Comparison of ENCODE assay signal across 16 mouse cellular contexts in the genomic region with DNA sequence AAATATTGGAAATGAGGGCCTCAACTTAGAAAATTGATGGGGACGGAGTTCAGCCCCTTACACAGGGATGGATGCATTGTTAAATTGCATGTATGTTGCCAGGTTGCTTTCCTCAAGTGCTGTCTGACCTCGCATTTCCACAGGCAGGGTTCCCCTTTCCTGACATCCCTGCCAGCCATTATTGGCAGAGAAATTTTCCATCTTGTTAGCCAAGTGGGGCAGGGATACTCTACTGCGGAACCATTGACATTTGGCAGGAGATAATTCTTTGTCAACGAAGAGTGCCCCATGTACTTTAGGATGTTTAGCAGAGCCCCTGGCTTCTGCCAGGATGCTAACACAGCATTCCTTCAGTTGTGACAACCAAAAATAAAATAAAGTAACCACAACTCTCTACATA.
A peak's percentile ranks its signal among the peaks of the same experiment; 100 is the strongest.
DNase-seq lines count a peak whose midpoint lies in the region; ATAC-seq and TF ChIP-seq lines count a peak whose summit lies in the region.
"Had no signal": no experiment of that assay in that cellular context is flagged by ENCODE, and none has a peak within 500 bp of the region (broad histone marks: within the 10 kb centered on the region; RNA-seq: fewer than 3 reads in every experiment).

No protein-coding gene starts in this region.

- H3K9ac ChIP-seq in hindbrain, postnatal 0 days (replicated peaks; ENCODE audit: low read length), result no peak overlapping the region
- no peak overlapping the region for H3K9ac ChIP-seq in hindbrain, embryonic 16.5 days (ENCODE audit: low read depth, low read length)
- H3K9ac ChIP-seq: forebrain, embryonic 15.5 days; limb, embryonic 15.5 days; lung, embryonic 15.5 days; midbrain, embryonic 12.5 days had no signal

- H3K9me3 ChIP-seq in hindbrain, postnatal 0 days (ENCODE audit: low read length), result no peaks in the 10 kb centered on the region
- no peaks in the 10 kb centered on the region for H3K9me3 ChIP-seq in hindbrain, embryonic 16.5 days (ENCODE audit: control insufficient read depth, low read length)
- H3K9me3 ChIP-seq: forebrain, embryonic 15.5 days; limb, embryonic 15.5 days; lung, embryonic 15.5 days; midbrain, embryonic 12.5 days had no signal

- DNase-seq in cerebellum, postnatal 10 days, result peak; percentile 83 to 84
- no peak for DNase-seq in cerebellum, adult 9-11 months
- DNase-seq in hindbrain, postnatal 0 days (ENCODE audit: low spot score), result peak; percentile 35
- peak; percentile 78 for DNase-seq in adipocyte (ENCODE audit: low spot score)
- peak; percentile 88 to 90 for DNase-seq in heart, postnatal 10 days
- DNase-seq in right cerebral cortex, postnatal 25 days, result no peak
- DNase-seq in layer of hippocampus, postnatal 10 days (ENCODE audit: low spot score in 2 of 2), result no peak
- DNase-seq: B cell, adult 2 months; gastrocnemius, postnatal 14 days; right cerebral cortex, postnatal 4 days had no signal

- H3K36me3 ChIP-seq in hindbrain, postnatal 0 days (ENCODE audit: insufficient read depth, low read length), result no peaks in the 10 kb centered on the region
- no peaks in the 10 kb centered on the region for H3K36me3 ChIP-seq in hindbrain, embryonic 16.5 days (ENCODE audit: control insufficient read depth, insufficient read depth, low read length)
- H3K36me3 ChIP-seq: forebrain, embryonic 15.5 days; limb, embryonic 15.5 days; lung, embryonic 15.5 days; midbrain, embryonic 12.5 days had no signal

- intact Hi-C loops in heart, postnatal 10 days (cut with DNase I), result no loop called here

- ATAC-seq in hindbrain, postnatal 0 days, result no peak
- ATAC-seq in hindbrain, embryonic 16.5 days, result no peak
- ATAC-seq: forebrain, embryonic 15.5 days; intestine, postnatal 0 days had no signal

- WGBS in hindbrain, postnatal 0 days, result 48% methylated on average over 4 of the region's 4 CpGs
- 67% methylated on average over 4 of the region's 4 CpGs for WGBS in hindbrain, embryonic 16.5 days

- no peak overlapping the region for H3K27ac ChIP-seq in hindbrain, postnatal 0 days
- H3K27ac ChIP-seq in hindbrain, embryonic 16.5 days (ENCODE audit: low read depth, low read length), result no peak overlapping the region
- H3K27ac ChIP-seq: forebrain, embryonic 15.5 days; limb, embryonic 15.5 days; lung, embryonic 15.5 days; midbrain, embryonic 12.5 days had no signal

- no peaks in the 10 kb centered on the region for H3K4me1 ChIP-seq in hindbrain, postnatal 0 days (ENCODE audit: insufficient read depth, low read length)
- no peaks in the 10 kb centered on the region; the same call in 1 of the 2 replicates for H3K4me1 ChIP-seq in hindbrain, embryonic 16.5 days (ENCODE audit: control insufficient read depth, insufficient read depth, low read depth, low read length)
- H3K4me1 ChIP-seq: forebrain, embryonic 15.5 days; limb, embryonic 15.5 days; lung, embryonic 15.5 days; midbrain, embryonic 12.5 days had no signal

- no peaks in the 10 kb centered on the region for H3K27me3 ChIP-seq in hindbrain, postnatal 0 days (ENCODE audit: insufficient read depth, low read length)
- no peaks in the 10 kb centered on the region for H3K27me3 ChIP-seq in hindbrain, embryonic 16.5 days (replicated peaks; ENCODE audit: control insufficient read depth, insufficient read depth, low read length)
- H3K27me3 ChIP-seq: forebrain, embryonic 15.5 days; limb, embryonic 15.5 days; lung, embryonic 15.5 days; midbrain, embryonic 12.5 days had no signal

- no peak overlapping the region for H3K4me3 ChIP-seq in hindbrain, postnatal 0 days (ENCODE audit: low read length)
- no peak overlapping the region for H3K4me3 ChIP-seq in hindbrain, embryonic 16.5 days (ENCODE audit: low read length)
- H3K4me3 ChIP-seq: forebrain, embryonic 15.5 days; limb, embryonic 15.5 days; lung, embryonic 15.5 days; midbrain, embryonic 12.5 days had no signal

- TF ChIP-seq CTCF in hindbrain, postnatal 0 days (IDR thresholded peaks at IDR 0.05; ENCODE audit: low read depth), result no peak

- no peak overlapping the region for H3K4me2 ChIP-seq in hindbrain, postnatal 0 days (ENCODE audit: low read depth, low read length)
- H3K4me2 ChIP-seq in hindbrain, embryonic 16.5 days (ENCODE audit: low read length), result no peak overlapping the region
- H3K4me2 ChIP-seq: forebrain, embryonic 15.5 days; limb, embryonic 15.5 days; lung, embryonic 15.5 days; midbrain, embryonic 12.5 days had no signal

Comparison
In these comparisons a context has a peak if more than half of its experiments do, and no peak if none do; other contexts are left out.
1. DNase-seq: peak in cerebellum, postnatal 10 days (2 of 2), hindbrain, postnatal 0 days (single experiment), adipocyte (single experiment) and heart, postnatal 10 days (2 of 2); none in cerebellum, adult 9-11 months (single experiment), right cerebral cortex, postnatal 25 days (single experiment) and layer of hippocampus, postnatal 10 days (0 of 2).